Mouse (Mus musculus) stomach, postnatal 0 days (tissue): ENCODE measurements around the gene 1700014D04Rik.
"Not testable (repeated sequence)": the region's sequence is repeated elsewhere in the genome, so short reads cannot be mapped to it uniquely, and the experiment has no call there.

ENCODE experiments used
- CTCF ChIP-seq: IDR thresholded peaks from 2 replicates; pipeline ENCODE4 v1.5.1; 2016; ENCODE audit warnings: antibody characterized with exemption, low read depth, mild to moderate bottlenecking, moderate library complexity
- EP300 ChIP-seq: optimal IDR thresholded peaks from 2 replicates; pipeline ENCODE3; 2016; ENCODE audit warnings: antibody characterized with exemption

DNA sequence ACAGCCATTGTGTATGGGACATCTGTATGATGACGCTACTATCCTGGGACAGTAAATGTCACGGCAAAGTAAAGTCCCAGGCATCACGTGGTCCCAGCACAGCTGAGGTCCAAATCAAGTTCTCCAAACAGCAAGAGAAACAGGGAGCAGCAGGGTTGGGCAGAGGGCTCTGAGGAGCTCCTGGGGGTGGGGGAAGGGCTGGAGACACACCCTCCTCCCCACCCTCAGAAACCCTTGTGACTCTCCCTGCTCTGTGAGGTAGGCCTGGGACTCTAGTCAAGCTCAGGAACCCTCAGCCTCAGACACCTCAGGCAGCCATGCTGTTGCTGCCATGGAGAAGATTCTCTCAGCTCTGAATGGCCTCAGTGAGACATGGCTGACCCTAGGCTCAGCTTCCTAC, 34.6 kb downstream of the 1700014D04Rik start, which contains the start of gene Spata31d1b:
- not testable (repeated sequence) for TF ChIP-seq CTCF, EP300
